Mouse (Mus musculus): ENCODE results near the gene Rps6kl1. TPM values are rescaled to one million over a fixed set of nuclear protein-coding genes. Genes with fewer than 3 reads are reported as not detected.

Rps6kl1 gene
- polyA plus RNA-seq, 1 experiment: 1.4 TPM

GRCm38 (mm10) chr12:85192461-85193108, 41.5 kb upstream of the Rps6kl1 start:
- no peak for TF ChIP-seq CTCF (IDR thresholded peaks at IDR 0.05; ENCODE audit: insufficient read depth, low read length)
- H3K4me3 ChIP-seq (replicated peaks; ENCODE audit: extremely low read depth, low read depth, low read length): no peak overlapping the region
- no peak for DNase-seq
- WGBS: 14% methylated on average over 19 of the region's 19 CpGs
- H3K4me1 ChIP-seq (ENCODE audit: control insufficient read depth, insufficient read depth, low read length): peaks cover 5% of the 10 kb centered on the region

DNA sequence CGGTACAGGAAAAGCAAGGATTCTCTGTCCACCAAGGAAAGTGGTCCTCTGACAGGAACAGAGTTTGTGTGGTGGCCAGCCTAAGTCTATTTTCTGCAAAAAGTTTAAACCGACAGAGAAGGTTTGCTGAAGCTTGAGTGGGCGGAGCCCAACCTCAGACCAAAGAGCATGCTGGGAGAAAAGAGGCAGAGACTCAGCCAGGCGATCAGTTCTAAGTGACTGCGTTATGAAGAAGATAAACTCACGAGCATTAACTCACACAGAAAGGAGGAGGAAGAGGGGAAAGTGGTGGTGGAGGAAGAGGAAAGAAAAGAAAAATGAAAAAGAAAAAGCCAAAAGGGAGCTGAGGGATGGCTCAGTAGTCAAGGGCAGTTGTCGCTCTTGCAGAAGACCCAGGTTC, 39.2 kb upstream of the Rps6kl1 start:
- 79% methylated on average over 7 of the region's 7 CpGs for WGBS
- no peak for TF ChIP-seq POLR2A (IDR thresholded peaks at IDR 0.05; ENCODE audit: borderline replicate concordance, extremely low read depth, low read depth, low read length)
- no peak for DNase-seq
- H3K4me1 ChIP-seq (ENCODE audit: control insufficient read depth, insufficient read depth, low read length): peaks cover 5% of the 10 kb centered on the region
- no peak overlapping the region for H3K4me3 ChIP-seq (replicated peaks; ENCODE audit: extremely low read depth, low read depth, low read length)

DNA sequence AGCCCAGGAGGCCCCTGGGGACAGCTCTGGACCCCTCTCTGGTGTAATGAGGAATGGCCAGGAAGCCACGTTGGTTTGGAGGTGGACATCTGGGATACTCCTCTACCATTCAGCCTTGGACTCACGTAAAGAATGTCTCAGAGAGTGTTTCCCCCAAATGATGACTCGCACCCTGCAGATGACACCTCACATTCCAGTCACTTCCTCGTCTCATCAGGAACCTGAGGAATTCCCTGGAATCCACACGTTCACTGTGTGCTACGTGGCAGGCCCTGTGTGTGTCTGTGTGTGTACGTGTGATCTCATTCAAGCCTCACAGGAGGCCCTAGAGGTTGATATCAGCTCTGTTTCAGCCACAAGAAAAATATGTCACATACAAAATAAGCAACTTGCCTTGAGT, 35.3 kb upstream of the Rps6kl1 start:
- no peak for DNase-seq
- TF ChIP-seq POLR2A (IDR thresholded peaks at IDR 0.05; ENCODE audit: borderline replicate concordance, extremely low read depth, low read depth, low read length) (no peak), CTCF (IDR thresholded peaks at IDR 0.05; ENCODE audit: insufficient read depth, low read length) (no peak)
- Histone ChIP-seq H3K4me3 (replicated peaks; ENCODE audit: extremely low read depth, low read depth, low read length) (no peak overlapping the region), H3K4me1 (ENCODE audit: control insufficient read depth, insufficient read depth, low read length) (no peaks in the 10 kb centered on the region)
- 75% methylated on average over 7 of the region's 7 CpGs for WGBS

GRCm38 (mm10) chr12:85185810-85186209, 34.7 kb upstream of the Rps6kl1 start:
- no peak for TF ChIP-seq POLR2A (IDR thresholded peaks at IDR 0.05; ENCODE audit: borderline replicate concordance, extremely low read depth, low read depth, low read length)
- no peak for TF ChIP-seq CTCF (IDR thresholded peaks at IDR 0.05; ENCODE audit: insufficient read depth, low read length)
- 57% methylated on average over 8 of the region's 8 CpGs for WGBS

DNA sequence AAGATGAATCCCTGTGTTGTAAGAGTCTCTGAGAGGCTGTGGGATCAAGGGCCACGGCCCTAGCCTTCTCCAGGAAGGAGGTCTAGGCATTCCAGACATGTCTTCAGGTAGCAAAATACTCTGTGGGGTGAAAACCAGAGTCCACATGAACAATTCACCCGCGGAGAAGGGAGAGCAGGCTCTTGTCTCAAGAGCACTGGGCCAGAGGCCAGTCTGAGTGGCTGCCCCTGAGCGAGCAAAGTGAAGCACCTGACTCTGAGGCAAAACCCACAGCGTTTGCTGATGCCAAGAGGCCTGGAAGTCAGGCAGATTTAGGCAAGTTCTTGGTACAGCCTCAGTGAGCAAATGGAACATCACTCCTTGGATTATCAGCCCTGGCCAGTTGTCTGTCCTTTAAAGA, 33.1 kb upstream of the Rps6kl1 start:
- DNase-seq: peak; percentile 63
- Histone ChIP-seq H3K4me1 (ENCODE audit: control insufficient read depth, insufficient read depth, low read length) (no peaks in the 10 kb centered on the region), H3K4me3 (replicated peaks; ENCODE audit: extremely low read depth, low read depth, low read length) (no peak overlapping the region)
- 59% methylated on average over 5 of the region's 5 CpGs for WGBS
- TF ChIP-seq CTCF (IDR thresholded peaks at IDR 0.05; ENCODE audit: insufficient read depth, low read length): no peak
- TF ChIP-seq POLR2A (IDR thresholded peaks at IDR 0.05; ENCODE audit: borderline replicate concordance, extremely low read depth, low read depth, low read length): no peak

More at GRCm38 (mm10) chr12:85185810-85186209, 34.7 kb upstream of the Rps6kl1 start:
- Histone ChIP-seq H3K4me3 (replicated peaks; ENCODE audit: extremely low read depth, low read depth, low read length) (no peak overlapping the region), H3K4me1 (ENCODE audit: control insufficient read depth, insufficient read depth, low read length) (no peaks in the 10 kb centered on the region)
- no peak for DNase-seq

DNA sequence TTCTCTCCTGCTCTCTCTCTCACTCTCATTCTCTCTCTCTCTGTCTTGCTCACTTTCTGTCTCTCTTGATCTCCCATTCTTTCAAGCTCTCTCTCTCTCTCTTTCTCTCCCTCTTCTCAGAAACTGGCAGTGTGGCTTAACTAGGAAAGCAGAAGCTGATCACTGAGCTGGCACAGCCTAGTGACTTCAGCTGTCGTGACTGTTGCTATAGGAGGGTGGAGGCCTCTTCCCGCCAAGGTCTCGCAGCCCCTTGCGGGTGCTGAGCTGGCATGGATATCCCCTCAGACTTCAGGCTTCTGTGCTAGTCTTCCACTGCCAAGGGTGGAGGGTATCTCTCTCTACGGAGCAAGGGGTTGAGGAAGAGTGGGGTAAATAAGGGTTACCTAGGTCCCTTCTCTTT, 31.8 kb upstream of the Rps6kl1 start:
- H3K4me1 ChIP-seq (ENCODE audit: control insufficient read depth, insufficient read depth, low read length): no peaks in the 10 kb centered on the region
- TF ChIP-seq POLR2A (IDR thresholded peaks at IDR 0.05; ENCODE audit: borderline replicate concordance, extremely low read depth, low read depth, low read length) (no peak), CTCF (IDR thresholded peaks at IDR 0.05; ENCODE audit: insufficient read depth, low read length) (no peak)
- H3K4me3 ChIP-seq (replicated peaks; ENCODE audit: extremely low read depth, low read depth, low read length): no peak overlapping the region
- WGBS: 62% methylated on average over 5 of the region's 5 CpGs
- no peak for DNase-seq

DNA sequence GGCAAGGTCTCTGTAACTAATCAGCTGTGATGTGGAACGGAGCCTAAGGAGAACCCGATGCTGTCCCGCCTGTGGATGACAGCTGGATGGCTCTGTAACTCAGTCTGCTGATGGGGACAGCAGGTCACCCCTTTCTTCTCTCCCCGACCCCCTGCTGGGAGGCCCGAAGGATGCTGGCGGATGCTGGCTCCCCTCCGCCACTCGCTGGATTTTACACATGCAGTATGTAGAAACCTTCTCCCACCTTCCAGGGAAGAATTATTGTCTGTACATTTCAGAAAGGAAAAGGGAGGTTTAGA, 31.2 kb upstream of the Rps6kl1 start:
- Histone ChIP-seq H3K4me3 (replicated peaks; ENCODE audit: extremely low read depth, low read depth, low read length) (no peak overlapping the region), H3K4me1 (ENCODE audit: control insufficient read depth, insufficient read depth, low read length) (peaks cover 1% of the 10 kb centered on the region; the same call in 1 of the 2 replicates)
- DNase-seq: no peak
- TF ChIP-seq POLR2A (IDR thresholded peaks at IDR 0.05; ENCODE audit: borderline replicate concordance, extremely low read depth, low read depth, low read length): no peak
- no peak for TF ChIP-seq CTCF (IDR thresholded peaks at IDR 0.05; ENCODE audit: insufficient read depth, low read length)
- 37% methylated on average over 8 of the region's 8 CpGs for WGBS

DNA sequence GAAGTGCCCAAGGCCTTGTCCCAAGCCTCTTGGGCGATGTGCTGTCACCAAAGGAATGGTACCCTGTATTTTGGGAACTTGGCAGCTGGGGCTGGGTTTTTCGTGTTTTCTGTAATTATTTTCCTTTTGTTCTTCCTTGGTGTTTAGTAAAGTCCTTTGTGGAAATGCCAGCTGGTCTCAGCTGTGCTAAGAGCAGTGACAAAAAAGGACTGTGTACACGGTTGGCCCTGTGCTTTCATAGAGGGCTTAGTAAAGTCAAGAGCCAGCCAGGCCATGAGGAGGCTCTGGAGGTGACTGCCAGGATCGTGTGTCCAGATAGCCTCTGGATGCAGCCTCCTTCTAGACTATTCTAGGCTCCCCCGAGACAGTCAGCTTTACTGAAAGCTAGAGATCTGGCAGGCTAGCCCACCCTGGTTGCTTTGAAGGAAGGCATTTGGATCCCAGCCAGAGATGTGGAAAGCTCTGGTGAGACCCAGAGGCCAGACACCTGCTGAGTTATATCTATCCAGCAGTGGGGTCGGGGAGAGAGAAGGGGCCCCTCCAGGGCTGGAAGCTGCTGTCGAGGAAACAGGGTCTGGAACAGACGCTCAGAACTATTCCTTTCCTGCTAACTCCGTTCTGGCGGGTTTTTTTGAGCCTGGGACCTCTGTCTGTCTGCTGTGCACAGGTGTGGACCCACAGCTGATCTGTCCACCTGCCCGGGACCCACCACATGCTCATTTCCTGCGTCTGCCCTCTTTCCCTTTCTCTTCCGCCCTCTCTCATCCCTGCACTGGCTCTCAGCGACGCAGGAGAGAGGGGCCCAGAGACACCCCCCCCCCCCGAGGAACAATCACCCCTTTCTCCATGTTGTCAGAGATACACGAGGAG, 30.6 kb upstream of the Rps6kl1 start:
- no peak for DNase-seq
- 24% methylated on average over 17 of the region's 17 CpGs for WGBS
- TF ChIP-seq POLR2A (IDR thresholded peaks at IDR 0.05; ENCODE audit: borderline replicate concordance, extremely low read depth, low read depth, low read length) (no peak), CTCF (IDR thresholded peaks at IDR 0.05; ENCODE audit: insufficient read depth, low read length) (no peak)

GRCm38 (mm10) chr12:85178294-85178693, 27.2 kb upstream of the Rps6kl1 start:
- 80% methylated on average over 2 of the region's 2 CpGs for WGBS
- Histone ChIP-seq H3K4me1 (ENCODE audit: control insufficient read depth, insufficient read depth, low read length) (peaks cover 6% of the 10 kb centered on the region; the same call in 1 of the 2 replicates), H3K4me3 (replicated peaks; ENCODE audit: extremely low read depth, low read depth, low read length) (no peak overlapping the region)
- TF ChIP-seq POLR2A (IDR thresholded peaks at IDR 0.05; ENCODE audit: borderline replicate concordance, extremely low read depth, low read depth, low read length) (no peak), CTCF (IDR thresholded peaks at IDR 0.05; ENCODE audit: insufficient read depth, low read length) (no peak)
- no peak for DNase-seq

More for the DNA sequence above, 30.6 kb upstream of the Rps6kl1 start:
- no peak overlapping the region for H3K4me3 ChIP-seq (replicated peaks; ENCODE audit: extremely low read depth, low read depth, low read length)
- peaks cover 6% of the 10 kb centered on the region; the same call in 1 of the 2 replicates for H3K4me1 ChIP-seq (ENCODE audit: control insufficient read depth, insufficient read depth, low read length)

- 76% methylated on average over 10 of the region's 10 CpGs for WGBS
- TF ChIP-seq POLR2A (IDR thresholded peaks at IDR 0.05; ENCODE audit: borderline replicate concordance, extremely low read depth, low read depth, low read length): no peak
- no peak for TF ChIP-seq CTCF (IDR thresholded peaks at IDR 0.05; ENCODE audit: insufficient read depth, low read length)
- Histone ChIP-seq H3K4me3 (replicated peaks; ENCODE audit: extremely low read depth, low read depth, low read length) (peak within 1 kb of the TSS; percentile 31), H3K4me1 (ENCODE audit: control insufficient read depth, insufficient read depth, low read length) (peaks cover 6% of the 10 kb centered on the region; the same call in 1 of the 2 replicates)
- no peak for DNase-seq
Measured at GRCm38 (mm10) chr12:85177740-85178239, 26.7 kb upstream of the Rps6kl1 start, which contains the start of gene Pgf. Gene Pgf, minus strand, starts transcription at chr12:85177790.

Data from lung, adult 2 months (tissue).